Mouse (Mus musculus) liver, adult 2 months (tissue): Measurements from ENCODE around the gene Dync2h1.

ENCODE experiments used
- CTCF ChIP-seq: fragments of 200-500 bp; IDR thresholded peaks from 2 replicates; pipeline ENCODE4 v1.5.1; 2011; ENCODE audit warnings: low read depth, low read length, control low read depth
- POLR2A ChIP-seq: fragments of 200-500 bp; IDR thresholded peaks from 2 replicates; pipeline ENCODE4 v1.6.1; 2011; ENCODE audit warnings: low read length, control low read depth; ENCODE audit not compliant: insufficient read depth; ENCODE audit errors: extremely low read depth

- TF ChIP-seq CTCF: no peak
- TF ChIP-seq POLR2A: no peak
These were observed 292.9 kb downstream of the Dync2h1 start for GRCm38 (mm10) chr9:6891331-6891730.
